Mouse (Mus musculus) bone marrow macrophage, adult 2 months (primary cell): ENCODE measurements around the gene Maats1.

ENCODE experiments used
- CTCF ChIP-seq: IDR thresholded peaks from 2 replicates; pipeline ENCODE4 v1.5.1; 2012; ENCODE audit warnings: low read depth, mild to moderate bottlenecking, low read length, moderate library complexity
- POLR2A ChIP-seq: IDR thresholded peaks from 2 replicates; pipeline ENCODE4 v1.6.1; 2012; ENCODE audit warnings: mild to moderate bottlenecking, low read depth, low read length, borderline replicate concordance

- TF ChIP-seq CTCF (no peak), POLR2A (no peak)
These were observed 33.2 kb upstream of the Maats1 start for GRCm38 (mm10) chr16:38375182-38375581.
